Mouse (Mus musculus) midbrain, embryonic 11.5 days (tissue): ENCODE data around the gene Prr30. TPM values are rescaled to one million over a fixed set of nuclear protein-coding genes. Genes with fewer than 3 reads are reported as not detected.
"Not testable (repeated sequence)": the region's sequence is repeated elsewhere in the genome, so short reads cannot be mapped to it uniquely, and the experiment has no call there.

ENCODE experiments used
- ATAC-seq: fragments of 200-750 bp; cut with Nextera tagmentation; 2 replicates; pipeline ENCODE4 v1.8.0; 2017; ENCODE audit warnings: moderate TSS enrichment, moderate library complexity; ENCODE audit not compliant: low FRiP score
- DNase-seq: peaks from one replicate; pipeline ENCODE4 v3.0.0; 2015; ENCODE audit warnings: low spot score; ENCODE audit errors: missing footprints
- H3K27ac ChIP-seq: fragments of 300-500 bp; sonication (generic); 2 replicates; pipeline ENCODE4 v1.5.1; 2014; ENCODE audit warnings: low read depth, low read length
- H3K27me3 ChIP-seq: fragments of 300-500 bp; sonication (generic); 2 replicates; pipeline ENCODE4 v1.6.1; 2014; ENCODE audit warnings: mild to moderate bottlenecking, low read length, moderate library complexity, mixed read lengths; ENCODE audit not compliant: control insufficient read depth, insufficient read depth
- H3K36me3 ChIP-seq: fragments of 300-500 bp; sonication (generic); 2 replicates; pipeline ENCODE4 v1.6.1; 2014; ENCODE audit warnings: mild to moderate bottlenecking, low read length, moderate library complexity, mixed read lengths; ENCODE audit not compliant: control insufficient read depth, insufficient read depth
- H3K4me1 ChIP-seq: fragments of 300-500 bp; sonication (generic); 2 replicates; pipeline ENCODE4 v1.6.1; 2014; ENCODE audit warnings: low read length; ENCODE audit not compliant: control insufficient read depth, insufficient read depth
- H3K4me2 ChIP-seq: fragments of 300-500 bp; sonication (generic); 2 replicates; pipeline ENCODE4 v1.6.1; 2014; ENCODE audit warnings: mild to moderate bottlenecking, moderate library complexity
- H3K4me3 ChIP-seq: fragments of 300-500 bp; sonication (generic); 2 replicates; pipeline ENCODE4 v1.5.1; 2014; ENCODE audit warnings: low read depth, low read length
- H3K9ac ChIP-seq: fragments of 300-500 bp; sonication (generic); 2 replicates; pipeline ENCODE4 v1.6.1; 2014; ENCODE audit warnings: low read length
- H3K9me3 ChIP-seq: fragments of 300-500 bp; sonication (generic); 2 replicates; pipeline ENCODE4 v1.6.1; 2016; ENCODE audit warnings: low read length; ENCODE audit not compliant: control insufficient read depth
- WGBS: fragments of 180-500 bp; shearing (Covaris S2); extraction: QIAGEN DNeasy Blood & Tissue Kit; methylation state at CpG from one replicate; pipeline ENCODE4 v1.1.7; 2014; 5-methylcytosine and 5-hydroxymethylcytosine counted together
- polyA plus RNA-seq: library from polyadenylated mRNA; unstranded; fragments of >200 nt; fragmentation: Nextera tagmentation; extraction: Ambion mirVana; gene quantifications from 2 replicates; pipeline ENCODE4 v1.2.1, GENCODE M21; 2014

Gene Prr30
- not detected in 2 replicates for polyA plus RNA-seq

DNA sequence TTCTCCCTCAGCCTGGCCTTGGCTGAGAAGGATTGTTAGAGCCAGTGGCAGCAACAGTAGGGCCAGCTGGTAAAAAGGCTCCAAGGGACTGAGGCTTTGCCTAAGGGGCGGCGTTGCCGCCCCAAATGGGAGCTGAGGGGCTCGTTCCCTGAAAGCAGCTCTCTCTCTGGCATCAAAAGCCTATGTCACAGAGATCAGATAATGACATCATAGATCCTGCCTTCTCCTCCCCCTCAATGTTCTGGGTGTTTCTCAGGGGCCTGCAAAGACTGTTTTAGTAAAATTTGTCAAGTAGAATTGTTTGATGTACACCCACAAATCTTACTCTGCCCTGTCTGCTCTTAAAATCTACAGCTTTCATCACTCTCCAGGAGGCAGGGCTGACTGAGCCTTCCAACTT is at the start of gene Prr30:
Gene Prr30, minus strand, starts transcription at position 101 of the 400 bp plus-strand sequence.
- DNase-seq (no peak), ATAC-seq (no peak)
- no peak within 1 kb of the TSS for H3K27ac ChIP-seq
- H3K4me3 ChIP-seq = no peak within 1 kb of the TSS
- no peaks in the 10 kb centered on the region for H3K4me1 ChIP-seq
- no peaks in the 10 kb centered on the region for H3K9me3 ChIP-seq
- no peaks in the 10 kb centered on the region for H3K36me3 ChIP-seq
- H3K4me2 ChIP-seq = no peak within 1 kb of the TSS
- H3K9ac ChIP-seq = no peak within 1 kb of the TSS
- no peaks in the 10 kb centered on the region for H3K27me3 ChIP-seq
- WGBS = 77% methylated on average over 4 of the region's 4 CpGs

DNA sequence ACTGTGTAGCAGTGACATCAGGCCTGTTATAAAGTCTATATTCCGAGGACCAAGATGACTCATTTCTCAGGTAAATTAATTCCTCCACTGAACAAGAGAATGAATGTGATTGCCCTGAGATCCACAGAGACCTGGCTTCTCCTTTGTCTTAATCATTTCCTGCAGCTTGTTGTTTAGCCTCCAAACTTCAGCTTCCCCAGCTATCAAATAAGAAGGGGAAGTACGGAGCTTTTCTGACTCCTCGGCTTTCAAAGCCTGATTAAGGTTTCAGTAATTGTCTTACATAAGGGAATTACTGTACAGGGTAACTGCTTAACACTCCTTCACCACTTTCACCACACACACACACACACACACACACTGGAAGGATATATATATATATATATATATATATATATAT is 46.7 kb upstream of the Prr30 start:
- Histone ChIP-seq H3K27ac (no peak overlapping the region), H3K9me3 (no peaks in the 10 kb centered on the region), H3K4me3 (no peak overlapping the region), H3K4me2 (no peak overlapping the region), H3K4me1 (no peaks in the 10 kb centered on the region), H3K36me3 (no peaks in the 10 kb centered on the region), H3K9ac (no peak overlapping the region), H3K27me3 (no peaks in the 10 kb centered on the region)
- ATAC-seq (no peak), DNase-seq (no peak)
- 88% methylated on average over 3 of the region's 3 CpGs for WGBS

DNA sequence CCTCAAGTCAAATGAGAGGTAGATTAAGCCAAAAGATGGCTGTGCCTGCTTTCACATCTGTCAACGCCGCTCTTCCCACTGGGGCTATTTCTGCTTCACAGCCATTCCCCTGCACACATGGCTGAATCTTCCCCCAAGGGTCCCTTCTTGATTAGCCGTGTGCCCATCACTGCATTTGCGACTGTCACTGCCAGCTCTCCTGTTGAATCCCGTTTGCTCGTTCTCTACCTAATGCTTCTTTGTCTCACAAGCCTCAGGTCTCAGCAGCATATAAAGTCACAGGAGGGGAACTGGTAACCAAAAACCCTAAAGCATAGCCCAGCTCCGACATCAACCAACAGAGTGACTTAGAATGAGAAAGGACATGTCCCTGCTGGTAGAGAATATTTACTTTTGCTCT is 45.6 kb upstream of the Prr30 start:
- H3K9ac ChIP-seq = no peak overlapping the region
- no peaks in the 10 kb centered on the region for H3K4me1 ChIP-seq
- no peak for ATAC-seq
- 73% methylated on average over 7 of the region's 7 CpGs for WGBS
- no peak overlapping the region for H3K4me3 ChIP-seq
- no peak overlapping the region for H3K4me2 ChIP-seq
- H3K27me3 ChIP-seq = no peaks in the 10 kb centered on the region
- no peak for DNase-seq
- H3K36me3 ChIP-seq = no peaks in the 10 kb centered on the region
- no peaks in the 10 kb centered on the region for H3K9me3 ChIP-seq
- no peak overlapping the region for H3K27ac ChIP-seq

DNA sequence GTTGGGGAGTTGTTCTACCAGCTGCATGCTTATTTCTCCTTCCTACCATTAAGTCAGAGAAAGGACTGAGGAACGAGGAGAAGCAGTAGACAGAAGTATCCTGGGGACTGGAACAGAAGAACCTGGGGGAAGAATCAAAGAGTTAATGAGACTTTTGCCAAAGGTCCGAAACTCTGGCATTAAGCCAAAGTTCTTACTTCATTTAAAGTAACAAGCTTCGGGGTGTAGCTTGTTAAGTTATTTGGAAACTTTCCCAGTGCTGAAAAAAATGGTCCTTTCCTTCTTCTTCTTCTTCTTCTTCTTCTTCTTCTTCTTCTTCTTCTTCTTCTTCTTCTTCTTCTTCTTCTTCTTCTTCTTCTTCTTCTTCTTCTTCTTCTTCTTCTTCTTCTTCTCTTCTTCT is 44.3 kb upstream of the Prr30 start:
- not testable (repeated sequence) for H3K4me3 ChIP-seq, H3K4me2 ChIP-seq, H3K4me1 ChIP-seq, H3K9me3 ChIP-seq, DNase-seq, H3K27me3 ChIP-seq, H3K36me3 ChIP-seq, H3K27ac ChIP-seq, H3K9ac ChIP-seq, ATAC-seq
- WGBS = 78% methylated on average over 3 of the region's 3 CpGs

DNA sequence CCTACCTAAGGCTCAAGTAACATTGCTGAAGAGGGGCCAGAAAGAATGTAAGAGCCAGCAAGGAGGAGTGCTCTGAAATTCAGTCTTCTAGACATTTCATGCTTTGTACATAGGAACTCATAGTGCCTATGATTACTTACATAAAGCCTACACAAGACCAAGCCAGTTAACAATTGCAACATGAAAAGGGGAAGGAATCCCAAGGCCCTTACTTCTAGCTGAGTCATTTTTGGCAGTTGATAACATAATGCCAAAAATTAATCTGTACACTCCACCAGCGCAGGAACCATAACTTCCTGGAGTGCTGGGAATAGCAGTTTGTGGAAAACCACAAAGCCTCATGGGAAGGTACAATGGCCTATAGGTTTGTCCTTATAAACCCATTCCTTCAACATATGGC is 37.8 kb upstream of the Prr30 start:
- WGBS = 92% methylated on average over 1 of the region's 1 CpGs
- Histone ChIP-seq H3K27me3 (no peaks in the 10 kb centered on the region), H3K4me2 (no peak overlapping the region), H3K27ac (no peak overlapping the region), H3K9me3 (no peaks in the 10 kb centered on the region; the same call in 1 of the 2 replicates), H3K36me3 (no peaks in the 10 kb centered on the region), H3K4me1 (no peaks in the 10 kb centered on the region), H3K9ac (no peak overlapping the region), H3K4me3 (no peak overlapping the region)
- DNase-seq (no peak), ATAC-seq (no peak)

DNA sequence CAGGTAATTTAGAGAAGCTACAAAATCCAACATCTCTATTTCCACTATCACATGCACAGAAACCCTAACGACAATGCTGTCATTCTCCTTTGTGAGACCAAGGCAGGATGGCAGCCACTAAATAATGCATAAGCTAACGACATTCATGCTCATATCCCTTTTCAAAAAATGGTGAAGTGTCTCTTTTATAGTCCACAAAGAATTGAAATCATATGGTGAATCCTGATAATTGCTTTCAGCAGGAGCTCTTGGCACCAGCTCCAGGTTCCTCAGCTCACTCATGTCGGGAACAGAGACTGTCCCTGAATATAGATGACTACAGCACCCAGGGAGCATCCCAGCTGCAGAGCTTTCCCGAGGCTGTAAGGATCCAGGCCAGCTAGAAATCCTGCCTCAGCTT is 28.9 kb upstream of the Prr30 start:
- H3K4me2 ChIP-seq = no peak overlapping the region
- H3K4me1 ChIP-seq = no peaks in the 10 kb centered on the region
- no peak for DNase-seq
- no peak for ATAC-seq
- H3K9me3 ChIP-seq = no peaks in the 10 kb centered on the region
- no peaks in the 10 kb centered on the region for H3K27me3 ChIP-seq
- WGBS = 68% methylated on average over 4 of the region's 4 CpGs
- H3K4me3 ChIP-seq = no peak overlapping the region
- no peaks in the 10 kb centered on the region for H3K36me3 ChIP-seq
- no peak overlapping the region for H3K9ac ChIP-seq
- H3K27ac ChIP-seq = no peak overlapping the region

DNA sequence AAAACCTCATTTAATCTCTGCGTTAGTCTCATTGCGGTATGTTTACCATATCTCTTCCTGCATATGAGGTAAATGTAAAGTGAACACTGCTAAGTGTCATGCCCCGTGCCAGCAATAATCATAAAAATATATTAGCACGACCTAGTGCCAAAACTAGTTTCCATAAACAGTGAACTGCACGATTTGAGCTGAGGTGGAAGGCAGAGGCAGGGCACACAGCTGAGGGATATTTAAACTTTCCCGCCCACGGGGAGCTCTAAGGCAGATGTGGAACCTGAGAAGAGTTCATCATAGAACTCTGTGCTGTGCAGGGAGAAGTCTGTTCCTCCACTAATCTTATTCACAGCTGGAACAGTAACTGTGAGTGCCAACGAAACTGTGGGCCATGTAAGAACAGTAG is 22.2 kb upstream of the Prr30 start:
- Histone ChIP-seq H3K27me3 (no peaks in the 10 kb centered on the region), H3K9me3 (no peaks in the 10 kb centered on the region), H3K9ac (no peak overlapping the region), H3K27ac (no peak overlapping the region), H3K4me2 (no peak overlapping the region), H3K4me1 (no peaks in the 10 kb centered on the region), H3K36me3 (no peaks in the 10 kb centered on the region), H3K4me3 (no peak overlapping the region)
- ATAC-seq (no peak), DNase-seq (no peak)
- WGBS = 83% methylated on average over 8 of the region's 8 CpGs

DNA sequence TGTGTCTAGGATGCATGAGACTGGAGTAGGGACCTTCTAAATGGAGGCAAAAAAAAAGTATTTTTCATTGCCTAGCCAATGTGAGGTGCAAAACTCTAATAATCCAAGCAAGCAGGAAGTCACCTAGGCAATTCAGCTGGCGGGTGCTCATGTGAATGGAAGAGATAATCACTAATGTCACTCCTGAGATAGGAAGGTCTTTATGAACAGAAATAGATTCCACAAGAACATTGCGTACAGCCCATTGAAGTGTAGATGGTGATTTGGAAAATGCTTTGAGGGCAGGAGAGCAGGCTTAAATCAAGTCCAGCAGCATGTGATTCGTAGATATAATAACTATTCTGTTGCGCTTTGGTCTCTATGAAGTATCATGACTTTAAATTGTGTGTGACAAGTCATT is 27.9 kb downstream of the Prr30 start:
- H3K4me2 ChIP-seq = no peak overlapping the region
- no peak overlapping the region for H3K9ac ChIP-seq
- H3K27ac ChIP-seq = no peak overlapping the region
- H3K4me1 ChIP-seq = no peaks in the 10 kb centered on the region
- H3K27me3 ChIP-seq = no peaks in the 10 kb centered on the region
- no peak overlapping the region for H3K4me3 ChIP-seq
- ATAC-seq = no peak
- H3K36me3 ChIP-seq = no peaks in the 10 kb centered on the region
- DNase-seq = no peak
- 92% methylated on average over 4 of the region's 4 CpGs for WGBS
- H3K9me3 ChIP-seq = no peaks in the 10 kb centered on the region
